Mouse (Mus musculus) CH12.LX (cell line): ENCODE measurements around the gene E430018J23Rik. TPM values are rescaled to one million over a fixed set of nuclear protein-coding genes. Genes with fewer than 3 reads are reported as not detected.

Source experiments
- DNase-seq: peaks from one replicate; pipeline ENCODE4 v3.0.0-alpha.2; 2013; ENCODE audit errors: extremely low read depth
- H3K27ac ChIP-seq: 2 replicates; pipeline ENCODE4 v1.5.1; 2012; ENCODE audit warnings: low read depth, mild to moderate bottlenecking, control low read depth, moderate library complexity; ENCODE audit not compliant: insufficient read depth
- H3K27me3 ChIP-seq: replicated peaks from 2 replicates; pipeline ENCODE3; 2012; ENCODE audit warnings: inconsistent platforms
- H3K36me3 ChIP-seq, 2 experiments: replicated peaks in 1 of 2; 2 replicates each; pipeline versions ENCODE3 to v1.6.1; 2012; ENCODE audit warnings: inconsistent platforms in 1 of 2, low read length in 1 of 2, mild to moderate bottlenecking in 1 of 2, mixed read lengths in 1 of 2, moderate library complexity in 1 of 2; ENCODE audit not compliant: control insufficient read depth in 1 of 2, insufficient read depth in 1 of 2
- H3K4me1 ChIP-seq, 2 experiments: 2 replicates each; pipeline ENCODE4 v1.6.1; 2012; ENCODE audit warnings: inconsistent platforms in 1 of 2, moderate library complexity in 1 of 2; ENCODE audit not compliant: insufficient read depth in 2 of 2, control insufficient read depth in 1 of 2
- H3K4me2 ChIP-seq: 2 replicates; pipeline ENCODE4 v1.6.1; 2012; ENCODE audit warnings: low read depth, mild to moderate bottlenecking, control low read depth; ENCODE audit not compliant: poor library complexity, insufficient read depth, severe bottlenecking
- H3K4me3 ChIP-seq, 3 experiments: fragments of 150-350 bp in 1 of 3; sonication (generic) in 1 of 3; replicated peaks in 1 of 3; 2 replicates each; pipeline versions ENCODE3 to v1.5.1; 2011 to 2012; ENCODE audit warnings: low read depth in 2 of 3, low read length in 2 of 3, mild to moderate bottlenecking in 2 of 3, moderate library complexity in 2 of 3, control low read depth in 1 of 3, improper control_type of control experiment in 1 of 3, inconsistent platforms in 1 of 3, mixed read lengths in 1 of 3; ENCODE audit not compliant: poor library complexity in 1 of 3
- H3K79me2 ChIP-seq: replicated peaks from 2 replicates; pipeline ENCODE4 v1.6.1; 2012; ENCODE audit warnings: mild to moderate bottlenecking, moderate library complexity; ENCODE audit not compliant: control insufficient read depth, poor library complexity, insufficient read depth, severe bottlenecking; ENCODE audit errors: extremely low read depth
- H3K9ac ChIP-seq: 2 replicates; pipeline ENCODE4 v1.6.1; 2012; ENCODE audit warnings: low read depth, mild to moderate bottlenecking, control low read depth, moderate library complexity; ENCODE audit not compliant: insufficient read depth
- H3K9me3 ChIP-seq: replicated peaks from 2 replicates; pipeline ENCODE3; 2012; ENCODE audit warnings: low read length, inconsistent platforms, mixed read lengths
- E2F4 ChIP-seq: IDR thresholded peaks from 2 replicates; pipeline ENCODE4 v1.6.1; 2011; ENCODE audit warnings: low read depth, low read length, improper control_type of control experiment; ENCODE audit not compliant: insufficient replicate concordance
- ELF1 ChIP-seq: IDR thresholded peaks from 2 replicates; pipeline ENCODE4 v1.6.1; 2014; ENCODE audit warnings: low read depth, mild to moderate bottlenecking, inconsistent platforms, low read length, improper control_type of control experiment
- JUND ChIP-seq: conservative IDR thresholded peaks from 2 replicates; pipeline ENCODE4 v1.6.1; 2011; ENCODE audit warnings: low read depth, low read length, improper control_type of control experiment
- KAT2A ChIP-seq: IDR thresholded peaks from 2 replicates; pipeline ENCODE4 v1.6.1; 2012; ENCODE audit warnings: low read length, improper control_type of control experiment, inconsistent platforms; ENCODE audit not compliant: insufficient replicate concordance
- MAFK ChIP-seq: IDR thresholded peaks from 2 replicates; pipeline ENCODE4 v1.6.1; 2011; ENCODE audit warnings: low read length, improper control_type of control experiment; ENCODE audit not compliant: insufficient replicate concordance
- MAX ChIP-seq: IDR thresholded peaks from 2 replicates; pipeline ENCODE4 v1.6.1; 2011; ENCODE audit warnings: low read length, improper control_type of control experiment
- MXI1 ChIP-seq: IDR thresholded peaks from 2 replicates; pipeline ENCODE4 v1.6.1; 2011; ENCODE audit warnings: mild to moderate bottlenecking, low read depth, low read length, improper control_type of control experiment
- NELFE ChIP-seq: IDR thresholded peaks from 2 replicates; pipeline ENCODE4 v1.6.1; 2011; ENCODE audit warnings: low read depth, low read length, improper control_type of control experiment
- NRF1 ChIP-seq: IDR thresholded peaks from 2 replicates; pipeline ENCODE4 v1.6.1; 2014; ENCODE audit warnings: low read depth, mild to moderate bottlenecking, inconsistent platforms, low read length, improper control_type of control experiment, moderate library complexity
- PAX5 ChIP-seq: IDR thresholded peaks from 2 replicates; pipeline ENCODE4 v1.6.1; 2012; ENCODE audit warnings: low read length, inconsistent platforms, mixed read lengths
- POLR2AphosphoS2 ChIP-seq: IDR thresholded peaks from 2 replicates; pipeline ENCODE4 v1.6.1; 2011; ENCODE audit warnings: low read depth, low read length, improper control_type of control experiment
- SIN3A ChIP-seq: IDR thresholded peaks from 2 replicates; pipeline ENCODE4 v1.6.1; 2012; ENCODE audit warnings: low read length, improper control_type of control experiment, inconsistent platforms
- SMC3 ChIP-seq: IDR thresholded peaks from 2 replicates; pipeline ENCODE4 v1.6.1; 2011; ENCODE audit warnings: low read depth, low read length, improper control_type of control experiment
- TBP ChIP-seq: conservative IDR thresholded peaks from 2 replicates; pipeline ENCODE4 v1.6.1; 2011; ENCODE audit warnings: low read depth, low read length, improper control_type of control experiment
- TCF12 ChIP-seq: IDR thresholded peaks from 2 replicates; pipeline ENCODE4 v1.6.1; 2014; ENCODE audit warnings: low read depth, mild to moderate bottlenecking, inconsistent platforms, low read length, improper control_type of control experiment
- USF1 ChIP-seq: IDR thresholded peaks from 2 replicates; pipeline ENCODE4 v1.6.1; 2014; ENCODE audit warnings: low read depth, mild to moderate bottlenecking, inconsistent platforms, low read length, improper control_type of control experiment
- ZKSCAN1 ChIP-seq: IDR thresholded peaks from 2 replicates; pipeline ENCODE4 v1.6.1; 2012; ENCODE audit warnings: low read depth, inconsistent platforms, low read length, improper control_type of control experiment, borderline replicate concordance
- ZNF384 ChIP-seq: IDR thresholded peaks from 2 replicates; pipeline ENCODE4 v1.6.1; 2012; ENCODE audit warnings: low read depth, low read length, improper control_type of control experiment, inconsistent platforms
- dilution Hi-C: fragments of 300-500 bp; cut with MboI; formaldehyde crosslinking; loops from 2 replicates; pipeline ENCODE4 v1.14.3; 2020; ENCODE audit warnings: low sequenced_read_pairs; ENCODE audit not compliant: extremely low pct_unique_long_range_greater_than_20kb, extremely low pct_ligation_motif_present
- in situ Hi-C: fragments of 300-500 bp; cut with MboI; formaldehyde crosslinking; loops from 3 replicates; pipeline ENCODE4 v1.14.3; 2019; ENCODE audit warnings: low sequenced_read_pairs, low pct_ligation_motif_present, low pct_unique_long_range_greater_than_20kb, mixed read lengths
- polyA plus RNA-seq: library from polyadenylated mRNA; unstranded; fragments of >175 nt; gene quantifications from 2 replicates; pipeline ENCODE4 v1.2.1, GENCODE M21; 2012; ENCODE audit warnings: low read depth; ENCODE audit not compliant: insufficient read length
- total RNA-seq, 2 experiments: library from RNA; depleted of rRNA; stranded (reverse); fragments of 300-350 nt in 1 of 2; fragments of >200 nt in 1 of 2; gene quantifications; 2 replicates each; pipeline ENCODE4 v1.2.3; 2012 to 2014

The E430018J23Rik gene
- total and polyA plus RNA-seq, 3 experiments: 3.8 to 9.2 (median 8.9) TPM

DNA sequence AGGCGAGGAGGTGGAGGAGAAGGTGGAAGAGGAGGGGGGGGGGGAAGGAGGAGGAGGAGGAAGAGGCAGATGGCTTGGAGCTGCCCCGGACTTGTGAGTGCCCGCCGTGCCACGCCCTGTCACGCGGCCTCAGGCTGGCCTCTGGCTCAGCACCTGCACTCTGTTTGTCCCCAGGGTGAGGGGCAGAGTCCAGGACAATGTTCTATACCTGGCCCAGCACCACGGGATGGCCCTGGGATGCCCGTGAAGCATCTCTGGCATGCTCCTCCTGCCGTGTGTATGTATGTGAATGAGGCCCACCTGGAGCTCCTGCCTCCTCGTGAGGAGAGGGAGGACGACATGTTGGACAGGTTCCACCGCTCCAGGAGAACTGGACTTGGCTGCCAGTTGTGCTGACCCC, 32.0 kb downstream of the E430018J23Rik start:
- H3K27me3 ChIP-seq: peaks cover 16% of the 10 kb centered on the region

GRCm38 (mm10) chr7:127360265-127360664, 33.2 kb downstream of the E430018J23Rik start:
- in situ Hi-C loops (loop anchor here (5.0 to 25.0 kb wide), 2 partner anchors 117 to 402 kb away; partner anchors contain the start of genes Fbrs and Orai3), dilution Hi-C loops (no loop called here)
- Histone ChIP-seq H3K4me3 (no peak overlapping the region), H3K4me2 (no peak overlapping the region), H3K79me2 (no peaks in the 10 kb centered on the region), H3K4me1 (no peaks in the 10 kb centered on the region; a peak in 1 of 4 replicates), H3K9ac (no peak overlapping the region), H3K9me3 (no peaks in the 10 kb centered on the region), H3K27ac (no peak overlapping the region), H3K27me3 (peaks cover 16% of the 10 kb centered on the region), H3K36me3 (no peaks in the 10 kb centered on the region)
- no peak for TF ChIP-seq PAX5
- TF ChIP-seq KAT2A: no peak
- DNase-seq: no peak

More for the DNA sequence above, 32.0 kb downstream of the E430018J23Rik start:
- no peak for DNase-seq
- H3K4me2 ChIP-seq: no peak overlapping the region
- no peaks in the 10 kb centered on the region; a peak in 1 of 4 replicates for H3K4me1 ChIP-seq
- H3K9ac ChIP-seq: no peak overlapping the region
- H3K36me3 ChIP-seq: no peaks in the 10 kb centered on the region
- no peak overlapping the region for H3K4me3 ChIP-seq
- no peak for TF ChIP-seq SIN3A
- TF ChIP-seq NRF1: no peak
- TF ChIP-seq E2F4: no peak
- no peak for TF ChIP-seq MAFK
- TF ChIP-seq ZNF384: no peak
- TF ChIP-seq TCF12: no peak
- no peak for TF ChIP-seq NELFE
- TF ChIP-seq SMC3: no peak
- TF ChIP-seq USF1: no peak
- no peak for TF ChIP-seq TBP
- no peak for TF ChIP-seq JUND
- no peak for TF ChIP-seq ELF1
- in situ Hi-C loops (loop anchor here (5.0 to 25.0 kb wide), 2 partner anchors 116 to 401 kb away; partner anchors contain the start of genes Fbrs and Orai3), dilution Hi-C loops (no loop called here)
- H3K27ac ChIP-seq: no peak overlapping the region
- no peaks in the 10 kb centered on the region for H3K79me2 ChIP-seq
- H3K9me3 ChIP-seq: no peaks in the 10 kb centered on the region

DNA sequence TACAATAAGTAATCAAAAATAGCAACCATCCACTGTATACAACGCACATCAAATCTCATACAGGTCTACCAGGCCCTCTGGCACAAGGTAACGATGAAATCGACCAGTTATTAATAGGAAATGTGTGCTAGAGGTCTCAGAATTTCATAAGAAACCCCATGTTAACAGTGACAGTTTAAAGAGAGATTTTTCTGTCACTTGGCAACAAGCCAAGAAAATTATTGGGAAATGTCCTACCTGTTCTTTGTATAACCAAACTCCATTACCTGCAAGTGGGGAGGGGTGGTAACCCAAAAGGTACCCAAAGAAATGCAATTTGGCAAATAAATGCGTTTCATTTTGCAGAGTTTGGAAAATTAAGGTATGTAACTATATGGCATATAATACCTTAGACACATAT, 35.0 kb downstream of the E430018J23Rik start:
- Histone ChIP-seq H3K4me2 (no peak overlapping the region), H3K36me3 (no peaks in the 10 kb centered on the region), H3K4me3 (no peak overlapping the region), H3K27ac (no peak overlapping the region), H3K27me3 (peaks cover 16% of the 10 kb centered on the region), H3K9me3 (peaks cover 3% of the 10 kb centered on the region), H3K9ac (no peak overlapping the region), H3K79me2 (no peaks in the 10 kb centered on the region), H3K4me1 (no peaks in the 10 kb centered on the region; a peak in 1 of 4 replicates)
- DNase-seq: no peak
- in situ Hi-C loops (loop anchor here (25.0 kb wide), 1 partner anchor 404 kb away; the partner anchor contains the start of gene Orai3), dilution Hi-C loops (no loop called here)
- no peak for TF ChIP-seq MXI1
- TF ChIP-seq JUND: no peak
- TF ChIP-seq POLR2AphosphoS2: no peak
- TF ChIP-seq MAX: no peak
- no peak for TF ChIP-seq ZKSCAN1
- no peak for TF ChIP-seq KAT2A
- TF ChIP-seq TBP: no peak
